Mouse (Mus musculus) liver, adult 2 months (tissue): ENCODE data around the gene Msh2.

Experiments used
- CTCF ChIP-seq: fragments of 200-500 bp; IDR thresholded peaks from 2 replicates; pipeline ENCODE4 v1.5.1; 2011; ENCODE audit warnings: low read depth, low read length, control low read depth
- POLR2A ChIP-seq: fragments of 200-500 bp; IDR thresholded peaks from 2 replicates; pipeline ENCODE4 v1.6.1; 2011; ENCODE audit warnings: low read length, control low read depth; ENCODE audit not compliant: insufficient read depth; ENCODE audit errors: extremely low read depth

GRCm38 (mm10) chr17:87745926-87746888, 74.1 kb downstream of the Msh2 start:
- TF ChIP-seq CTCF (no peak), POLR2A (no peak)
